Mouse (Mus musculus): Measurements from ENCODE around the gene Gba2. TPM values are rescaled to one million over a fixed set of nuclear protein-coding genes. Genes with fewer than 3 reads are reported as not detected.

Gene Gba2
- polyA plus RNA-seq, 1 experiment from 2014 or later = 18.8 TPM

DNA sequence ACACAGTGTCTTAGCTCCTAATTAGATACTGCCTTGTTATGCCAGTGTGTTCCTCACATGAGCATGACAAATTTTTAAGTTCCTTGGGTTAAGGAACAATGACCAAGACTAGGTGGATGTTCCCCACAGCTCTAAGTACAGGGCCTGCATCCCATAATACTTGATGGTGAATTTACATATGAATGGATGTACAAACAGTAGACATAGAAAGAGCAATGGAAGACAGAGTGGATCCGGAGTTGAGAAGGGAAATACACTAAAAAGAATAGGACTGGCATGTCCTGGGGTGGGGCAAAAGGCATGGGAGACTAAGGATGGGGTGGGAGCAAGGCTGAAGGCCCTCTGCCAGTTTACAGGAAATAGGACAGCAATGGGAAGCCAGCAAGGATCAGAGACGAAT lies 3.3 kb downstream of the Gba2 start:
- WGBS = 75% methylated on average over 2 of the region's 2 CpGs
- DNase-seq (ENCODE audit: low spot score) (no peak), ATAC-seq (replicated peaks; ENCODE audit: low FRiP score) (no peak)
- no peaks in the 10 kb centered on the region for H3K27me3 ChIP-seq (replicated peaks; ENCODE audit: control insufficient read depth, insufficient read depth, low read length)
- peaks cover 7% of the 10 kb centered on the region for H3K36me3 ChIP-seq (ENCODE audit: control insufficient read depth, insufficient read depth, low read length)
- peaks cover 23% of the 10 kb centered on the region for H3K4me1 ChIP-seq (replicated peaks; ENCODE audit: control insufficient read depth, insufficient read depth, low read length)
- no peak overlapping the region for H3K4me3 ChIP-seq (ENCODE audit: low read depth, low read length)
- H3K27ac ChIP-seq (ENCODE audit: low read depth, low read length) = no peak overlapping the region
- no peak overlapping the region for H3K9ac ChIP-seq (ENCODE audit: low read depth, low read length)
- no peak overlapping the region for H3K4me2 ChIP-seq
- H3K9me3 ChIP-seq (ENCODE audit: control insufficient read depth, low read length) = no peaks in the 10 kb centered on the region

DNA sequence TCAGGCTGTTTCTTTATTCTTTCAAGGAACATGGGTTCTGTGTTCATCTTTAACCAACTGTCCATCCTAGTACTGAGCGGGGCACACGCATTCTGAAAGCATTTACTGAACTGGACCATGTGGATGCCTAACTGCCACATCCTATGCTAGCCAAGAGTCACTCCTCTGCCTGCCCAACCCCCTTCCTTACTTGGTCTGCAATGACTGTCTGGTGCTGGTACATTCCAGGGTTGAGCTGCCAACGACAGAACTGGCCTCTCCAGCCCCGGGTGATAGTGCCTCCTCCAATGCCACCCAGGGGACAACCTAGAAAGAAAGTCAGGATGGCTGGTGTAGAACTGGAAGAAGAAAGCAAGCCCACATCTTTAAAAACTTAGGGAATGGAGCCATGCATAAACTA lies 5.1 kb downstream of the Gba2 start:
- DNase-seq (ENCODE audit: low spot score) = no peak
- H3K9me3 ChIP-seq (ENCODE audit: control insufficient read depth, low read length) = no peaks in the 10 kb centered on the region
- peaks cover 14% of the 10 kb centered on the region for H3K4me1 ChIP-seq (replicated peaks; ENCODE audit: control insufficient read depth, insufficient read depth, low read length)
- H3K36me3 ChIP-seq (ENCODE audit: control insufficient read depth, insufficient read depth, low read length) = peaks cover 23% of the 10 kb centered on the region
- no peak overlapping the region for H3K9ac ChIP-seq (ENCODE audit: low read depth, low read length)
- no peak overlapping the region for H3K4me2 ChIP-seq
- no peak overlapping the region for H3K27ac ChIP-seq (ENCODE audit: low read depth, low read length)
- 88% methylated on average over 4 of the region's 4 CpGs for WGBS
- H3K27me3 ChIP-seq (replicated peaks; ENCODE audit: control insufficient read depth, insufficient read depth, low read length) = no peaks in the 10 kb centered on the region
- ATAC-seq (replicated peaks; ENCODE audit: low FRiP score) = no peak
- no peak overlapping the region for H3K4me3 ChIP-seq (ENCODE audit: low read depth, low read length)

DNA sequence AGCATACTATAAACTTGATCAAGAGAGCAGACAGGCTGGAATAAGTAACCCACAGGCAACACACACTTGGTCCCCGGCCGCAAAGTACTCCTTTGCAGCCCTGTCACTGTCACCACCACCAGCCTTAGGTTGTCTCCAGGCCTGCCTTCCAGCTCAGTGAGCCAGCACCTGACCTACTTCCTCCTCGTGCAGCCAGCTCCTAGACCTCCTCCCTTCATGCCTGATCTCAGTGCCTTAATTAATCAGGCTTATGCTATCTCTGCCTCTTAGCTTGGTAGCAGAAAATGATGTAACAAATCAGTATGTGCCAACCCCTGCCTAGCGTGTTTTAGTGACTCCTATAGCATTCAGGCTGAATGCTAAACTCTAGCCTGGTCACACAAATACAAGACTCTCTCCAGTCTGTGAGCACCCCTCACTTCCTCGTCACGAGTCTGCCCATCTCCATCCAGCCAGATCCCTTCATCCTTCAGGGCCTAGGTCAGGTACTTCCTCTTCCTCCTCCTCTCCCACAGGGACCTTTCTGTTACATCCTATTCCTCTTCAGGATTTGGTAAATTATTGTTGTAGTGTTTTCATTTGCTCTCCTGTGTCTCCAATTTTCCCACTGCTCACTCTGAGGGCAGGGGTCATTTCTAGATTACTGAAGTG lies 7.2 kb downstream of the Gba2 start:
- Histone ChIP-seq H3K27me3 (replicated peaks; ENCODE audit: control insufficient read depth, insufficient read depth, low read length) (no peaks in the 10 kb centered on the region), H3K9me3 (ENCODE audit: control insufficient read depth, low read length) (no peaks in the 10 kb centered on the region), H3K4me3 (ENCODE audit: low read depth, low read length) (no peak overlapping the region), H3K4me2 (no peak overlapping the region), H3K36me3 (ENCODE audit: control insufficient read depth, insufficient read depth, low read length) (peaks cover 43% of the 10 kb centered on the region), H3K4me1 (replicated peaks; ENCODE audit: control insufficient read depth, insufficient read depth, low read length) (peaks cover 2% of the 10 kb centered on the region), H3K9ac (ENCODE audit: low read depth, low read length) (no peak overlapping the region), H3K27ac (ENCODE audit: low read depth, low read length) (no peak overlapping the region)
- ATAC-seq (replicated peaks; ENCODE audit: low FRiP score) (no peak), DNase-seq (ENCODE audit: low spot score) (no peak)
- WGBS = 78% methylated on average over 6 of the region's 6 CpGs

DNA sequence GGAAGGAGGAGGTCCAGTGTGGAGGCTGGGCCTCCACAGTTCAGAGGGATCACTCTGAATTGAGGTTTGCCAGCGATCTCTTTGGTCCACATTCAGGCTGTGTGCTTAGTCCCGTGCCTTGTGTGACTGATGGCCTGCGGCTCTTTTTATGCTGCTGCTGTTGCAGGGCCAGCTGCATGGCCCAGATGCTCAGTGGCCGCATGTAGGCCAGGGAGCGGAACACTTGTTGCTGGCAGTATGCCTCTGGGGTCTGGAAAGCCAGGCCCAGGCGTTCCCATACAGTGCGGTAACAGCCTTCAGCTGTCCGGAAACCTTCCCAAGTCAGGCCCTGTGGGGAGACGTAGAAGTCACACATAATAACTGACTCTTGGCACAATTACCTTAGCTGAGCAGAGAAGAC lies 11.5 kb downstream of the Gba2 start:
- peaks cover 10% of the 10 kb centered on the region for H3K4me1 ChIP-seq (replicated peaks; ENCODE audit: control insufficient read depth, insufficient read depth, low read length)
- H3K9me3 ChIP-seq (ENCODE audit: control insufficient read depth, low read length) = no peaks in the 10 kb centered on the region
- DNase-seq (ENCODE audit: low spot score) = no peak
- 93% methylated on average over 9 of the region's 9 CpGs for WGBS
- no peak overlapping the region for H3K4me3 ChIP-seq (ENCODE audit: low read depth, low read length)
- H3K36me3 ChIP-seq (ENCODE audit: control insufficient read depth, insufficient read depth, low read length) = peaks cover 53% of the 10 kb centered on the region
- no peaks in the 10 kb centered on the region for H3K27me3 ChIP-seq (replicated peaks; ENCODE audit: control insufficient read depth, insufficient read depth, low read length)
- H3K9ac ChIP-seq (ENCODE audit: low read depth, low read length) = no peak overlapping the region
- no peak overlapping the region for H3K27ac ChIP-seq (ENCODE audit: low read depth, low read length)
- H3K4me2 ChIP-seq = no peak overlapping the region
- no peak for ATAC-seq (replicated peaks; ENCODE audit: low FRiP score)

DNA sequence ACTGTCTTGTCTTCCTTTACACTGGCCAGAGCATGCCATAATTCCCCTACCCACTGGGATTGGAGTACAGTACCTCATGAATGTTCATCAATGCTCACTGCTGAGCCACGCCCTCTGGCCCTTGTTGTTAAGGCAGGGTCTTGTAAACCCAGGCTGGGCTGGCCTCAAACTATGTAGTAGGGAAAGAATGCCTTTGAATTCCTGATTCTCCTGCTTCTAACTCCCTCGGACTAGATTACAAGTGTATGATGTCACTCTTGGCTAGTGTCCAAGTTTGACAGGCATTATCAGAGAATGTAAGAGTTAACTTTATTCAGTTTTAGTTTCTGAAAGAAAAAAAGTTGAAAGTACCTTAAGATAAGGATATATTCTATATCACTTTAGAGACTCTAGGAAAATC lies 14.4 kb downstream of the Gba2 start:
- no peaks in the 10 kb centered on the region for H3K9me3 ChIP-seq (ENCODE audit: control insufficient read depth, low read length)
- H3K27me3 ChIP-seq (replicated peaks; ENCODE audit: control insufficient read depth, insufficient read depth, low read length) = no peaks in the 10 kb centered on the region
- WGBS = 66% methylated on average over 2 of the region's 2 CpGs
- H3K27ac ChIP-seq (ENCODE audit: low read depth, low read length) = no peak overlapping the region
- DNase-seq (ENCODE audit: low spot score) = no peak
- H3K36me3 ChIP-seq (ENCODE audit: control insufficient read depth, insufficient read depth, low read length) = peaks cover 40% of the 10 kb centered on the region
- H3K4me3 ChIP-seq (ENCODE audit: low read depth, low read length) = no peak overlapping the region; the same call in 1 of the 2 replicates
- H3K4me2 ChIP-seq = no peak overlapping the region
- H3K4me1 ChIP-seq (replicated peaks; ENCODE audit: control insufficient read depth, insufficient read depth, low read length) = peaks cover 29% of the 10 kb centered on the region
- no peak overlapping the region for H3K9ac ChIP-seq (ENCODE audit: low read depth, low read length)
- ATAC-seq (replicated peaks; ENCODE audit: low FRiP score) = no peak

DNA sequence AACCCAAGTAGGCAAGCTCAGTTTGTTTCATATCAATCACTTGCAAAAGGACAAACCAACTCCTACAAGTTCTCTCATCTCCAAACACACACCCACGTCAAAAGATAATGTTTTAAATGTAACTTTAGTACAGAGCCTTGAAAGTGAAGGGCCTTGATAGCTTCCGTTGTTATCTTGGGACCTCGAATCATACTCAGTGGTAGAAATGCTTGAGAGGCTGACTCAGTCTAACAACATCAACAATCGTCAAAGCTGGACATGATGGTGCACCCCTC lies 15.1 kb downstream of the Gba2 start:
- Histone ChIP-seq H3K9ac (ENCODE audit: low read depth, low read length) (peak overlapping the region; percentile 91), H3K9me3 (ENCODE audit: control insufficient read depth, low read length) (no peaks in the 10 kb centered on the region), H3K27me3 (replicated peaks; ENCODE audit: control insufficient read depth, insufficient read depth, low read length) (no peaks in the 10 kb centered on the region), H3K4me3 (ENCODE audit: low read depth, low read length) (peak overlapping the region; percentile 82), H3K4me2 (peak overlapping the region; percentile 97), H3K36me3 (ENCODE audit: control insufficient read depth, insufficient read depth, low read length) (peaks cover 33% of the 10 kb centered on the region), H3K27ac (ENCODE audit: low read depth, low read length) (peak overlapping the region; percentile 99; the same call in 1 of the 2 replicates), H3K4me1 (replicated peaks; ENCODE audit: control insufficient read depth, insufficient read depth, low read length) (peaks cover 36% of the 10 kb centered on the region)
- WGBS = 48% methylated on average over 4 of the region's 4 CpGs
- no peak for DNase-seq (ENCODE audit: low spot score)
- ATAC-seq (replicated peaks; ENCODE audit: low FRiP score) = no peak

DNA sequence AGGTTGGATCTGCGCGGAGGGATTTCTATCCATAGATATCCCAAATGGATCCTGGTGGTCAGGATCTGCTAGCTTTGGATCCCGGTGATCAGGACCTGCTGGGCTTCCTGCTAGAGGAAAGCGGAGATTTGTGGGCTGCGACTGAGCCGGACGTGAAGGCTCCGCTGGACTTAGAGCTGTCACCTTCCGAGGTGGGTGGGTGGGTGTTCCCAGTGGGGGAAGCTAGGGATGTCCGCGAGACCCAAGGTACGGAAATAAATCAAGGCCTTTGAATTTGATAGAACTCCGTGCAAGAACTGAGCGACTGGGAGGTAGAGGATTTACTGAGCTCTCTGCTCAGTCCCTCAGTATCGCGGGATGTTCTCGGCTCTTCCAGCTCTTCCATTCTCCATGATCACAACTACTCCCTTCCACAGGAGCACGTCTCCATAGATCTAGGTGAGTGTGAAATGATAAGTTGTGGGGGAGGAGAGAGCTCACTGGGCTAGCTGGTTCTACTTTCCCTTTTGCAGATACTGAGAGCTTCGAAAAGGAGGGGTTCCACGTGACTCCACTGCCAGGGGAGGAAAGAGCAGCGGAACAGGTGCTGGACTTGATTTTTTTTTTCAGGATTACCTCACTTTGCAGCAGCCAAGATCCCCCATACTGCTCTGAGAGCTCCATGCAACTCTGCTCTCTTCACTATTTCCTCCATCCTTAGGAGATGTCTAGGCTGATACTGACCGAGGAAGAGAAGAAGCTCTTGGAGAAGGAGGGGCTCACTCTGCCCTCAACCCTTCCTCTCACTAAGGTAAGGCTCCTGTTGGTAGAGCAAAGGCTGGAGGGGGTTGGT lies 15.7 kb downstream of the Gba2 start:
- H3K9me3 ChIP-seq (ENCODE audit: control insufficient read depth, low read length) = no peaks in the 10 kb centered on the region
- peak overlapping the region; percentile 97 for H3K4me2 ChIP-seq
- H3K4me3 ChIP-seq (ENCODE audit: low read depth, low read length) = peak overlapping the region; percentile 82
- DNase-seq (ENCODE audit: low spot score) (no peak), ATAC-seq (replicated peaks; ENCODE audit: low FRiP score) (no peak; the same call in 1 of the 2 replicates)
- H3K4me1 ChIP-seq (replicated peaks; ENCODE audit: control insufficient read depth, insufficient read depth, low read length) = peaks cover 41% of the 10 kb centered on the region
- H3K9ac ChIP-seq (ENCODE audit: low read depth, low read length) = peak overlapping the region; percentile 91
- 3% methylated on average over 22 of the region's 22 CpGs for WGBS
- H3K36me3 ChIP-seq (ENCODE audit: control insufficient read depth, insufficient read depth, low read length) = peaks cover 28% of the 10 kb centered on the region
- peak overlapping the region; percentile 99 for H3K27ac ChIP-seq (ENCODE audit: low read depth, low read length)
- no peaks in the 10 kb centered on the region for H3K27me3 ChIP-seq (replicated peaks; ENCODE audit: control insufficient read depth, insufficient read depth, low read length)

DNA sequence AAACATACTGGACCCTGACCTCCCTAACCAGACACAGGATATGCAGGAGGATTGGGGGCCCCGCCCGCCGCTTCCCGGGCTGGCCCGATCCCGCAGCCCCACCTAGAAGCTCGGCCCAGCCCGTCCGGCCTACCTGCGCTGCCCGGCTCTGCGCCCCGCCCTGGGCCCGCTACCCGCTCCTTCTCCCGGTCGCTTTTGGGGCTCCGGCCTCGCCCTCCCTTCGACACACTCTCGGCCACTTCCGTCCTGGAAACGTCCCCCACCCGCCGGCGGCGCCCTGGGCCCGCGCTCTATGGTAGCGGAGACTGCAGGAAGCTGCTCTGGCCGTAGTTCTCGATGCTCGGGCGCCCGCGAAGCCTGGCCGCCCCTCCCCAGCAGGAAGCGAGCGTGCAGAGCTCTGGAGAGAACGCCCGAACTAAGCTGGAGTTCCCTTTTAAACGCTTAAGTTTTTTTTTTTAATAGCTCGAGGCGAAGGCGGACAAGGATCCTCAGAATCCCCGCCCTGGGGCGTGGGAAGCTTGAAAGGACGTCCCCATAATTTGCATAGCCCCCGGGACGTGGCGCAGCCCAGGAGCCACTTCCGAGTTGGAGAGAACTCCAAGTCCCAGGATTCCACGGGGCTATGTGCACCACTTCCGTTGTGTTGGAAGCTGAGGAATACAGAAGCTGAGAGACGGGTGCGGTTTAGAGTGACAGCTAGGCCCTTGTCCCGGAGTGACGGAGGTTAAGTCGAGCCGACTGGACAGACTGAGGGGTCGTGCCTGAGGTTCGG lies 16.5 kb downstream of the Gba2 start, which contains the start of the genes Creb3 and Tln1:
Gene Creb3 (plus strand): TSS at position 336 of the 772 bp plus-strand sequence.
Gene Tln1 (minus strand): TSS at position 695 of the 772 bp plus-strand sequence.
- H3K9me3 ChIP-seq (ENCODE audit: control insufficient read depth, low read length) = no peaks in the 10 kb centered on the region
- WGBS = under 1% methylated on average over 62 of the region's 62 CpGs
- peaks cover 49% of the 10 kb centered on the region for H3K4me1 ChIP-seq (replicated peaks; ENCODE audit: control insufficient read depth, insufficient read depth, low read length)
- DNase-seq (ENCODE audit: low spot score) (peak; percentile 93), ATAC-seq (replicated peaks; ENCODE audit: low FRiP score) (peak; percentile 87)
- peak within 1 kb of the TSS; percentile 82 for H3K4me3 ChIP-seq (ENCODE audit: low read depth, low read length)
- H3K4me2 ChIP-seq = peak within 1 kb of the TSS; percentile 97
- H3K36me3 ChIP-seq (ENCODE audit: control insufficient read depth, insufficient read depth, low read length) = peaks cover 20% of the 10 kb centered on the region
- no peaks in the 10 kb centered on the region for H3K27me3 ChIP-seq (replicated peaks; ENCODE audit: control insufficient read depth, insufficient read depth, low read length)
- H3K27ac ChIP-seq (ENCODE audit: low read depth, low read length) = peak within 1 kb of the TSS; percentile 99
- H3K9ac ChIP-seq (ENCODE audit: low read depth, low read length) = peak within 1 kb of the TSS; percentile 91
